Mouse (Mus musculus): ENCODE results near the gene Trpm2. TPM values are rescaled to one million over a fixed set of nuclear protein-coding genes. Genes with fewer than 3 reads are reported as not detected.

The Trpm2 gene
- total RNA-seq, 2 experiments from 2014 or later = 0.55 to 0.56 TPM

- DNase-seq (ENCODE audit: low spot score) = no peak
- intact Hi-C loops (cut with DNase I) = no loop called here
These were observed 108.7 kb downstream of the Trpm2 start, which contains the start of gene Gm3285 for GRCm38 (mm10) chr10:77861675-77862074. Gene Gm3285, plus strand, starts transcription at chr10:77861975.

Other genes starting within 250 kb of the Trpm2 start
- gene Krtap12-1, start 250.0 kb downstream of the Trpm2 start, total RNA-seq (2021) = not detected
- not detected for gene Gm10100, start 244.1 kb downstream of the Trpm2 start, total RNA-seq (2021)
- not detected for gene Gm18596, start 227.9 kb downstream of the Trpm2 start, total RNA-seq (2021)
- not detected for gene Gm9736, start 219.2 kb downstream of the Trpm2 start, total RNA-seq (2021)
- gene Gm3233, start 210.9 kb downstream of the Trpm2 start, total RNA-seq (2021) = not detected
- gene Gm3238, start 199.2 kb downstream of the Trpm2 start, total RNA-seq (2021) = not detected
- gene Gm7138, start 193.6 kb downstream of the Trpm2 start, total RNA-seq (2021) = not detected
- gene Gm3250, start 188.0 kb downstream of the Trpm2 start, total RNA-seq (2021) = not detected
- gene Gm7137, start 182.4 kb downstream of the Trpm2 start, total RNA-seq (2021) = not detected
- gene Gm9639, start 175.5 kb downstream of the Trpm2 start, total RNA-seq (2021) = not detected
- not detected for gene Gm19668, start 171.4 kb downstream of the Trpm2 start, total RNA-seq (2021)
- not detected for gene Gm9507, start 158.7 kb downstream of the Trpm2 start, total RNA-seq (2021)
- gene Gm2696, start 155.9 kb downstream of the Trpm2 start, total RNA-seq (2021) = not detected
- gene Krtap10-4, start 143.5 kb downstream of the Trpm2 start, total RNA-seq (2021) = not detected
- gene Krtap10-10, start 134.6 kb downstream of the Trpm2 start, total RNA-seq (2021) = not detected
- gene Gm36176, start 123.8 kb downstream of the Trpm2 start, total RNA-seq (2021) = not detected
- not detected for gene Gm10318, start 117.7 kb downstream of the Trpm2 start, total RNA-seq (2021)
- not detected for gene Gm3285, start 108.6 kb downstream of the Trpm2 start, total RNA-seq (2021)
- under 1 TPM; 0.65 to 0.73 TPM for gene Lrrc3, start 68.0 kb downstream of the Trpm2 start, total RNA-seq (2021)
- 10 to 100 TPM in 1 of 2 experiments, 1 to 10 TPM in 1; 9.7 to 11.1 TPM for gene 1810043G02Rik, start 8.0 kb upstream of the Trpm2 start, total RNA-seq (2021)
- 100 to 1,000 TPM; 106 to 115 TPM for gene Pfkl, start 39.5 kb upstream of the Trpm2 start, total RNA-seq (2021)
- gene Dnmt3l, start 71.4 kb upstream of the Trpm2 start, total RNA-seq (2021) = under 1 TPM in 1 of 2 experiments, not detected in 1; 0.22 TPM
- not detected for gene Aire, start 73.0 kb upstream of the Trpm2 start, total RNA-seq (2021)
- gene Icosl, start 98.7 kb upstream of the Trpm2 start, total RNA-seq (2021) = 1 to 10 TPM; 4.2 to 7.2 TPM
- gene D10Jhu81e, start 199.2 kb upstream of the Trpm2 start, total RNA-seq (2021) = 100 to 1,000 TPM; 500 to 510 TPM
- 1 to 10 TPM; 8.4 to 9.3 TPM for gene Pwp2, start 214.6 kb upstream of the Trpm2 start, total RNA-seq (2021)